Mouse (Mus musculus): ENCODE results near the gene Plbd1. TPM values are rescaled to one million over a fixed set of nuclear protein-coding genes. Genes with fewer than 3 reads are reported as not detected.

Plbd1 gene
- polyA plus RNA-seq, 1 experiment: 64.4 TPM

DNA sequence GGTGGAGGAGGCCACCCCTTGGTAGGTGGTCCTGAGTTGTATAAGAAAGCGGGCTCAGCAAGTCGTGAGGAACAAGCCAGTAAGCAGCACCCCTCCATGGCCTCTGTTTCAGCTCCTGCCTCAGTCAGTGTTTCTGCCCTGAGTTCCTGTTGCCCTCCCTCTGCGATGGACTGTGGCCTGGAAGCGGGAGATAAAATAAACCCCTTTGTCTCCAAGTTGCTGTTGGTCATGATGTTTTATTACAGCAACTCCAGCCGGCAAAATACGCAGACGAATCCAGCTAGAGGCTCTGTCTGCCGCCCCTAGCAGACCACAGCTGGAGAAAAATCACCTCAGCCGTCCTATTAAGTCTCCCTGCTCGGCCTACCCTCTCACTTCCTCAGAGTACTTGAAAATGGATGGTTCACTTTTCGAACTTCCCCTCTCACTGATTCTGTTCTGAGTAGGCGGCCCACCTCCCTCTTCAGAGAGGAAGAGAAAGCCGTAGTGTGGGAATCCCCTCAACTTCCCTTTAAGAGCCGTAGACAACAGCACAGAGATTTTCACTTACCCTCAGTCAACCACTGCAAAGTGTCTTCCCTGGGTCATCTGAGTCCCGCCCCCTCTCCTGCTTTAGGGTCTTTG, 28.2 kb upstream of the Plbd1 start:
- Histone ChIP-seq H3K27ac (ENCODE audit: insufficient read depth, low read length) (peak overlapping the region; percentile 93), H3K27me3 (ENCODE audit: control insufficient read depth, insufficient read depth, low read length) (no peaks in the 10 kb centered on the region), H3K36me3 (ENCODE audit: control insufficient read depth, insufficient read depth, low read length) (no peaks in the 10 kb centered on the region), H3K4me1 (ENCODE audit: control insufficient read depth, insufficient read depth, insufficient read length) (peaks cover 25% of the 10 kb centered on the region), H3K4me3 (ENCODE audit: extremely low read depth, insufficient read depth, insufficient read length) (no peak overlapping the region)
- TF ChIP-seq POLR2A (IDR thresholded peaks at IDR 0.05; ENCODE audit: low read depth, low read length): peak; percentile 21; the same call in 1 of the 2 replicates
- TF ChIP-seq CTCF (IDR thresholded peaks at IDR 0.05; ENCODE audit: extremely low read depth, insufficient read depth, insufficient read length, insufficient replicate concordance): no peak
- DNase-seq (ENCODE audit: low read depth in 1 of 2, low spot score in 2 of 2): peak; percentile 75 to 87
- 15% methylated on average over 15 of the region's 15 CpGs for WGBS

DNA sequence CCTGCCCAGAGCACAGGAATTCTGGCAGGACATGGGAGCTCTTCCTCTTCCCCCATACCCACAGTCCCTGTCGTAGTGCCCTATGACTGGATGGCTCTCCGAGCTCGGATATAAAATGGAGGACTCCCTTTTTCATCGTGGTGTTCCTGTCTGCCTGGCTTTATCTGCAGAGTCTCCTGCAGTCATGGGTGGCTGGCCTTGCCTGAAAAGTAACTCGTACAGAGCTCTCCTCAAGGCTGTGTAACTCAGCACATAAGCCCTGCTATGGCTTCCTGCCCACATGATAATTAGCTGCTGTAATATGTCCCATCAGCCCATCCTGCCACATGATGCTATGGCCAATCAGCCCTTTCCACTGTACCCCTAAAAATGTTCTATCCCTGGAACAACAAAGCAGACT, 23.7 kb upstream of the Plbd1 start:
- no peak overlapping the region for H3K4me3 ChIP-seq (ENCODE audit: extremely low read depth, insufficient read depth, insufficient read length)
- 66% methylated on average over 5 of the region's 5 CpGs for WGBS
- no peak for DNase-seq (ENCODE audit: low read depth in 1 of 2, low spot score in 2 of 2)
- H3K4me1 ChIP-seq (ENCODE audit: control insufficient read depth, insufficient read depth, insufficient read length): peaks cover 37% of the 10 kb centered on the region
- no peak for TF ChIP-seq POLR2A (IDR thresholded peaks at IDR 0.05; ENCODE audit: low read depth, low read length)
- no peak for TF ChIP-seq CTCF (IDR thresholded peaks at IDR 0.05; ENCODE audit: extremely low read depth, insufficient read depth, insufficient read length, insufficient replicate concordance)
- peak overlapping the region; percentile 90 for H3K27ac ChIP-seq (ENCODE audit: insufficient read depth, low read length)
- no peaks in the 10 kb centered on the region for H3K27me3 ChIP-seq (ENCODE audit: control insufficient read depth, insufficient read depth, low read length)
- no peaks in the 10 kb centered on the region for H3K36me3 ChIP-seq (ENCODE audit: control insufficient read depth, insufficient read depth, low read length)

DNA sequence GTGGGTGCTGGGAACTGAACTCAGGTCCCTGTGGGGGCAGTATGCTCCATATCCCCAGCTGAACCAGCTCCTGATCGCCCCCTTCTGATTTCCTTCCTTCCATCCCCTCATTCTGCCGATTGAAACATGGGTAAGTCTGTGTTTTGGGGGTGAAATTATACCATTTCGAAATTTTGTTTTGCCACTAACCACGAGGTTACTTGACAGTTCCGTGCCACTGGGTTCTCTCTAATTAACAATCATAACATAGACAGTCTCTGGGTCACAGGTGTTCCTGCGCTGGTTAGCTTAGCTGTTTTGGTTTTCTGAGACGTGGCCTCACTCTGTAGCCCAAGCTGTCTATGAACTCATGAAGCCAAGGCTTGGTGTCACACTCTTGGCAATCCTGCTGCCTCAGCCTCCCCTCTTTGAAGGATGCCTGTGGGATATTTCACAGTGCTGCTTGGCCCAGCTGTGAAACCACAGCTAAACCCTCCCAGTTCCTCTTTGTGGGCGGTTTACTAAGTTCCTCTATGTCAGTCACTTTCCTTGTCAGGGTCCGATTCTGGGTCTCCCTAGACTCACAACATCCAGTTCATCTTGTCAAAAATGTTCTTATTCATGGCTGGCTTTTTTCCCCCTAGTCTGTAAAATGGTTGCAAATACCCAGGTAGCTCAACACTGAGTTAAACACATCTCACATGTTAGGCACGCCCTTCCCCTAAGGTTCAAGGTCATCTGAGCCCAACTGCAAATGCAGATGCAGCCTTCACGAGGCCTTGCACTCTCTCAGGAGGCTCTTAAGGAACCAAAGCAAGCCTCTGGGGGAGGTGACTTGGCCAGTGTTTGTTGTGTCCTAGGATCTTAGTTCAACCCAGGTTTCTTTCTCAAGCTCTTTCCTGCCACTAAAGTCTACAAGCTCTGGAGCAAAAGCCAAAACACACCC, 21.9 kb upstream of the Plbd1 start:
- TF ChIP-seq POLR2A (IDR thresholded peaks at IDR 0.05; ENCODE audit: low read depth, low read length) (no peak), CTCF (IDR thresholded peaks at IDR 0.05; ENCODE audit: extremely low read depth, insufficient read depth, insufficient read length, insufficient replicate concordance) (no peak)
- DNase-seq (ENCODE audit: low read depth in 1 of 2, low spot score in 2 of 2): peak; percentile 67 to 79
- H3K27me3 ChIP-seq (ENCODE audit: control insufficient read depth, insufficient read depth, low read length): no peaks in the 10 kb centered on the region
- H3K4me3 ChIP-seq (ENCODE audit: extremely low read depth, insufficient read depth, insufficient read length): no peak overlapping the region
- WGBS: 12% methylated on average over 11 of the region's 11 CpGs
- H3K36me3 ChIP-seq (ENCODE audit: control insufficient read depth, insufficient read depth, low read length): no peaks in the 10 kb centered on the region
- H3K4me1 ChIP-seq (ENCODE audit: control insufficient read depth, insufficient read depth, insufficient read length): peaks cover 25% of the 10 kb centered on the region
- H3K27ac ChIP-seq (ENCODE audit: insufficient read depth, low read length): peak overlapping the region; percentile 90

DNA sequence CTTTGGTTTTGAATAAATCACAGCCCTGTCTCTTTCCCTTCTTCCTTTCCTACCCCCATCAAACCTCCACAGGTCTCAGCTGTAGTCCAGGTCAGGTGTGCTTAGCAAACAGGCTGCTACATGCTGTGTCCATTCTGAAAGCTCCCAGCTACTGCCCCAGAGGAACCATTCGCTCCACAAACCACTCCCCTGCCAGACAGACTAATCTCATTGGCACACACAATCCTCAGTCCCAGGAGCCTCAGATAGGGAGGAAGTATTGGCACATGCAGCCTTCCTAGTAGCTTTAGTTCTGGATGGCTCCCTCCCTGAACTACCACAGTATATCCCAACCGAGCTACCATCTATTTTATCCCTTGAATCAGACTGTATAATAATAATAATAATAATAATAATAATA, 17.7 kb upstream of the Plbd1 start:
- no peaks in the 10 kb centered on the region for H3K36me3 ChIP-seq (ENCODE audit: control insufficient read depth, insufficient read depth, low read length)
- DNase-seq (ENCODE audit: low read depth in 1 of 2, low spot score in 2 of 2): no peak
- no peak overlapping the region for H3K27ac ChIP-seq (ENCODE audit: insufficient read depth, low read length)
- no peak overlapping the region for H3K4me3 ChIP-seq (ENCODE audit: extremely low read depth, insufficient read depth, insufficient read length)
- H3K4me1 ChIP-seq (ENCODE audit: control insufficient read depth, insufficient read depth, insufficient read length): peaks cover 12% of the 10 kb centered on the region; the same call in 1 of the 2 replicates
- no peaks in the 10 kb centered on the region for H3K27me3 ChIP-seq (ENCODE audit: control insufficient read depth, insufficient read depth, low read length)
- 76% methylated on average over 2 of the region's 2 CpGs for WGBS
- TF ChIP-seq POLR2A (IDR thresholded peaks at IDR 0.05; ENCODE audit: low read depth, low read length) (no peak), CTCF (IDR thresholded peaks at IDR 0.05; ENCODE audit: extremely low read depth, insufficient read depth, insufficient read length, insufficient replicate concordance) (no peak)

DNA sequence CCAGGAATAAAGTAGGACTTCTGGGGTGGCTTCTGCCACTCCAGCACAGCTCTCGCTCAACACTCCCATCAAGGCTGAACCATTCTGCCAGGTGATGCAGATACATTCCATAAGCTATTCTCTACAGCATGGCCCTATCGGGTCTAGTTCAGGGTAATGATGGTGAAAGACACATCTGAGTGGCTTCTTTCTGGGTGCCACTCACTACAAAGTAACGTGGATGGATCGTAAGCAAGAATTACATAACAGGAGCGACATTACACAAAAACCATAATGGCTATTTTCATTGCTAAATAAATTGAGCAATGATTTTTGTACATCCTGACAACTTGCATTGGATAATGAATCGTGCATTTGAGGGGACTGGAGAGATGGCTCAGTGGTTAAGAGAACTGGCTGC, 13.2 kb upstream of the Plbd1 start:
- Histone ChIP-seq H3K27ac (ENCODE audit: insufficient read depth, low read length) (no peak overlapping the region), H3K4me3 (ENCODE audit: extremely low read depth, insufficient read depth, insufficient read length) (no peak overlapping the region), H3K27me3 (ENCODE audit: control insufficient read depth, insufficient read depth, low read length) (no peaks in the 10 kb centered on the region), H3K36me3 (ENCODE audit: control insufficient read depth, insufficient read depth, low read length) (no peaks in the 10 kb centered on the region), H3K4me1 (ENCODE audit: control insufficient read depth, insufficient read depth, insufficient read length) (no peaks in the 10 kb centered on the region)
- WGBS: 90% methylated on average over 6 of the region's 6 CpGs
- TF ChIP-seq POLR2A (IDR thresholded peaks at IDR 0.05; ENCODE audit: low read depth, low read length) (no peak), CTCF (IDR thresholded peaks at IDR 0.05; ENCODE audit: extremely low read depth, insufficient read depth, insufficient read length, insufficient replicate concordance) (no peak)
- DNase-seq (ENCODE audit: low read depth in 1 of 2, low spot score in 2 of 2): no peak

DNA sequence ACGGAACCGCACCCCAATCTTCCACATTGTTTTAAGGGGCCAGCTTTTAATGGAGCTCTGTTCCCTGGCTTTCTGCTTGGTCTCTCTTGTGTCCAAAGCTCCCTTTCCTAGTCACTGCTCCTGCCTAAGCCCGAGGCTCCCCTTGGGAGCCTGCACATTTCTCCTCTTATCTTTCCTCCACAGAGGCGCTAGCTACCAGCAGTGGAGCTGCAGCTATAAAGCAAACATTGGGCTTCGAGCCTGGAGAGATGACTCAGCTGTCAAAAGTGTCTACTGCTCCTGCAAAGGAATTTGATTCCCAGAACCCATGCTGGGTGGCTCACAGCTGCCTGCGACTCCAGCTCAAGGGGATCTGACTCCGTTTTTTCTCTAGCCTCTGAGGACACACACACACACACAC, 10.7 kb upstream of the Plbd1 start:
- TF ChIP-seq CTCF (IDR thresholded peaks at IDR 0.05; ENCODE audit: extremely low read depth, insufficient read depth, insufficient read length, insufficient replicate concordance): no peak
- TF ChIP-seq POLR2A (IDR thresholded peaks at IDR 0.05; ENCODE audit: low read depth, low read length): no peak
- DNase-seq (ENCODE audit: low read depth in 1 of 2, low spot score in 2 of 2): no peak
- 59% methylated on average over 7 of the region's 7 CpGs for WGBS
- no peak overlapping the region for H3K4me3 ChIP-seq (ENCODE audit: extremely low read depth, insufficient read depth, insufficient read length)
- no peaks in the 10 kb centered on the region for H3K4me1 ChIP-seq (ENCODE audit: control insufficient read depth, insufficient read depth, insufficient read length)
- no peak overlapping the region for H3K27ac ChIP-seq (ENCODE audit: insufficient read depth, low read length)
- no peaks in the 10 kb centered on the region for H3K36me3 ChIP-seq (ENCODE audit: control insufficient read depth, insufficient read depth, low read length)
- no peaks in the 10 kb centered on the region for H3K27me3 ChIP-seq (ENCODE audit: control insufficient read depth, insufficient read depth, low read length)

Data from spleen, adult 2 months (tissue).